ENCODE assay signal across 34 mouse cellular contexts in the genomic region with DNA sequence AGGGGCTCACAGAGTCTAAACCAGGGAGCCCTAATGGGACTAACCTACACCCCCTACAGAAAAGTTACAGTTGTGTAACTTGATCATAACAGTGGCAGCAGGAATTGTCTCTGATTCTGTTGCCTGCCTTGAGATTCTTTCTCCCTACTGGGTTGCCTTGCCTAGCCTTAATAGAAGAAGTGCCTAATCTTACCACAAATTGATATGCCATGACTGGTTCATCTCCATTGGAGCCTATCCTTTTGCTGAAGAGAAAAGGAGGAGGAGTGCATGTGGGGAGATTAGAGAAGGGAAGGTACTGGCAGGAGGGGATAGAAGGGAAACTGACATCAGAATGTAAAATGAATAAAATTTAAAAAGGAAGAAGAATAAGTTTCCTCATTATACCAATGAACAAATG.
"Had no signal": no experiment of that assay in that cellular context is flagged by ENCODE, and none has a peak within 500 bp of the region (broad histone marks: within the 10 kb centered on the region; RNA-seq: fewer than 3 reads in every experiment).

No protein-coding gene starts in this region.

- H3K4me1 ChIP-seq: heart, embryonic 12.5 days; heart, embryonic 13.5 days; heart, embryonic 15.5 days; hindbrain, embryonic 10.5 days; hindbrain, embryonic 12.5 days; hindbrain, embryonic 13.5 days; hindbrain, embryonic 15.5 days; intestine, embryonic 15.5 days; kidney, embryonic 15.5 days had no signal

- ATAC-seq: hindbrain, embryonic 16.5 days; hindbrain, postnatal 0 days; inflammation-experienced regulatory T-cells, adult 6 months; intestine, embryonic 15.5 days; intestine, embryonic 16.5 days; intestine, postnatal 0 days had no signal

- DNase-seq: heart, postnatal 10 days; heart, postnatal 14 days; heart, postnatal 36 days; heart, postnatal 4 days; kidney, adult 11 months; kidney, adult 18-20 months; kidney, adult 2 months; kidney, adult 8-10 months; kidney, adult 9 months; kidney, postnatal 10 days; kidney, postnatal 14 days; kidney, postnatal 25 days; kidney, postnatal 36 days; kidney, postnatal 4 days; layer of hippocampus, adult 9-11 months; layer of hippocampus, postnatal 36 days had no signal

- H3K9ac ChIP-seq: heart, embryonic 12.5 days; heart, embryonic 13.5 days; heart, embryonic 15.5 days; hindbrain, embryonic 12.5 days; hindbrain, embryonic 13.5 days; hindbrain, embryonic 14.5 days; hindbrain, embryonic 15.5 days; intestine, embryonic 15.5 days; kidney, embryonic 15.5 days had no signal

- H3K27ac ChIP-seq: heart, embryonic 13.5 days; heart, embryonic 15.5 days; hindbrain, embryonic 10.5 days; hindbrain, embryonic 12.5 days; hindbrain, embryonic 13.5 days; hindbrain, embryonic 14.5 days; hindbrain, embryonic 15.5 days; hindbrain, postnatal 0 days; intestine, embryonic 15.5 days; kidney, embryonic 15.5 days; kidney, postnatal 0 days; layer of hippocampus, adult 2 months; left cerebral cortex, adult 2 months had no signal

- H3K27me3 ChIP-seq: heart, embryonic 12.5 days; heart, embryonic 13.5 days; heart, embryonic 15.5 days; hindbrain, embryonic 12.5 days; hindbrain, embryonic 13.5 days; hindbrain, embryonic 15.5 days; intestine, embryonic 15.5 days; kidney, embryonic 15.5 days had no signal

- H3K36me3 ChIP-seq: heart, embryonic 12.5 days; heart, embryonic 13.5 days; heart, embryonic 15.5 days; hindbrain, embryonic 10.5 days; hindbrain, embryonic 12.5 days; hindbrain, embryonic 13.5 days; hindbrain, embryonic 15.5 days; intestine, embryonic 15.5 days; kidney, embryonic 15.5 days had no signal

- H3K4me3 ChIP-seq: heart, embryonic 12.5 days; heart, embryonic 13.5 days; heart, embryonic 15.5 days; hindbrain, embryonic 10.5 days; hindbrain, embryonic 12.5 days; hindbrain, embryonic 13.5 days; hindbrain, embryonic 15.5 days; intestine, embryonic 15.5 days; kidney, embryonic 15.5 days; layer of hippocampus, adult 2 months; left cerebral cortex, adult 2 months had no signal

- H3K9me3 ChIP-seq: heart, embryonic 12.5 days; heart, embryonic 13.5 days; heart, embryonic 15.5 days; hindbrain, embryonic 10.5 days; hindbrain, embryonic 12.5 days; hindbrain, embryonic 13.5 days; hindbrain, embryonic 15.5 days; intestine, embryonic 15.5 days; kidney, embryonic 15.5 days had no signal
